Mouse (Mus musculus): ENCODE results near the gene Per3.
A peak's percentile ranks its signal among the peaks of the same experiment; 100 is the strongest.
"Not testable (repeated sequence)": the region's sequence is repeated elsewhere in the genome, so short reads cannot be mapped to it uniquely, and the experiment has no call there.

Gene Per3

DNA sequence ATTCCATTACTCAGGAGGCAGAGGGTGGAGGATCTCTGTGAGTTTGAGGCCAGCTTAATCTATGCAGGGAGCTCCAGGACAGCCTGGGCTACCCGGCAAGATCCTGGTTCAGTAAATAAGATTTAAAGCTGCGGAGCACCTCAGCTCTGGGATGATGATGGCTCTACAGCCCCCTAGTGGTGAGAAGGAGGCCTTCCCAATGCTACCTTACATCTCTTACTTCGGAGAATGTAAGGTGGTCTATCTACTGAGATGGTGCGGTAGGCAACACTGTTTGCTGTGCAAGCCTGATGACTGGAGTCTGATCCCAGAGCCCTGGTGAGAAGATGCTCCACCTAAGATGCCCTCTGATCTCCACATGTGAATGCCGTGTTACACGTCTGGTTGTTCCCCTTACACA, 17.5 kb downstream of the Per3 start:
- DNase-seq (ENCODE audit: low spot score in 2 of 2): peak in 1 of 2 experiments; percentile 17

DNA sequence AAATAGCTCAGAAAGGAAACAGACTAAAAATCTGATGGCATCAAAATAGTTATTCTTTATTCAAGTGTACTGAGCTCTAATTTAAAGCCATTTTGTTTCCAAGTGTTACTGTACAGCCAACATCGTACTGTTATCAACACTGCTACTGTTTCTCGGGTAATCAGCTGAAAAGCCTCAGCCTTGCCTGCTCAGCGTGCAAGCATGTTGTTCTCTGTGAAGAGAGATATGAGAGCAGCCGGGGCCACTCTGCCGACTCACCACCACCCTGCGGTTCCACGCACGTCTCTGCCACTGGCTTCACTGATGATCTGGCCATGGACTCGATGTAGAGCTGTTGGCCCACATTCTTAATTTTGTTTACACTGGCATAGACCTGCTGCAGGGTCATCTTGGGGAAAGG, 20.3 kb downstream of the Per3 start:
- no peak for DNase-seq (ENCODE audit: low spot score in 2 of 2)

DNA sequence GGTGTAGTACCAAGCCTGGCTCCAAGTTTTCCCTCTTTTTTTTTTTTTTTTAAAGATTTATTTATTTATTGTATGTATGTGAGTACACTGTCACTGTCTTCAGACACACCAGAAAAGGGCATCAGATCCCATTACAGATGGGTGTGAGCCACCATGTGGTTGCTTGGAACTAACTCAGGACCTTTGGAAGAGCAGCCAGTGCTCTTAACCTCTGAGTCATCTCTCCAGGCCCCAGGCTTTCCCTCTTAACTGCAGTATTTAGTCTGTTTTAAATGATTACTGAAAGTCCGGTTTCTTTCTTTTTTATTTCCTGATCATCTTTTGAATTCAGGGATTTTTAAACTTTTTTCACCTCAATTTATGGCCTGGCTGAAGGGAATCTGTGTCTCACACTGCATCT, 27.1 kb downstream of the Per3 start:
- DNase-seq (ENCODE audit: low spot score in 2 of 2): not testable (repeated sequence)

DNA sequence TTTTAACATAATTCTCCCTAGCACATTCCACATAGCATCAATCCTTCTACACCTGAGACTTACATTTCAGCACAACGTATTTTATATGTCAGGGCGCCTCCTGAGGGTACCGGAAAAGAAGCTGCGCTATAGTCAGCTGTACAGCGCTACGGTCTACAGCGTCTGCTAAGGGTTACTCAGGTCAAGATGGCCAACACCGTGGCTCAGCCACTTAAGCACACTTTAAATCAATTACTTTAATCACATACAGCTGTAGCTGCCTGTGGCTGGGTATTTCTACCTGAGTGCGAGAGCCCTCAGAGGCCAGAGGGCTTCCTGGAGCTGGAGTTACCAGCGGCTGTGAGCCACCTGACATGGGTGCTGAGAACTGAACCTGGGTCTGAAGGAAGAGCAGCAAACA, 28.5 kb downstream of the Per3 start:
- no peak for DNase-seq (ENCODE audit: low spot score in 2 of 2)

DNA sequence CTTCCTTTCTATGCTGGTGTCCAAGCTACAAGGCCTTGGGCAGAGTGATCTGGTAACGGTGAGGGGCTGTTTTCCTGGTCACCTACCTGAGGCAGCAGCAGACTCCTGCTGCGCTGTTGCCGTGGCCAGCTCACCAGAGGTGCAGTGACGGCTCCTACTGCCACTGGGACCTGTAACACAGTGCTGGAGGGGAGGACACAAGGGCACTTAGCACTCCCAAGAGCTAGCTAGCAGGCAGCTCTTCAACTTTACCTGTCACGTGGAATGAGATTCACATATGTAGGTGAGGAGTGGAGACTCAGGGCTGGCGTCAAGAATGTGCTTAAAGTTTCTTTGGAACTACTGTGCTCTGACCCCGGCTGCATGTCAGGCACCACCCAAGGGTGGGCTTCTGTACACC, 34.1 kb downstream of the Per3 start:
- no peak for DNase-seq (ENCODE audit: low spot score in 2 of 2)

DNA sequence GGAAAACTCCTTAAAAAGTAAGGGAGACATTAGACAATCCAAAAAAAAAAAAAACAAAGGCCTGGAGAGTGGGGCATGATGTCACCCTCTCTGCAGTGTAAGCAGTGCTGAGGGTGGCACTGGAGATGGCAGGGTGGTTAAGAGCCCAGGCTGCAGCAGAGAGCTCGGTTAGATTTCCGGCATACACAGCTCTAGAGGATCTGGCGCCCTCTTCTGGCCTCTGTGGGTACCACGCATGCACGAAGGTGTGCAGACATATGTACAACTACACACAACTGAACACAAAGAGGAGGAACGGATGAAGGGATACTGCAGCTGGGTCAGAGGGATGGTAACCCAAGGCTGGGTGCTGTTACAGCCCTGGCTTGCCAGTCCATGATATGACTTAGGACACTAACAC, 37.5 kb downstream of the Per3 start:
- peak in 1 of 2 experiments; percentile 51 for DNase-seq (ENCODE audit: low spot score in 2 of 2)

DNA sequence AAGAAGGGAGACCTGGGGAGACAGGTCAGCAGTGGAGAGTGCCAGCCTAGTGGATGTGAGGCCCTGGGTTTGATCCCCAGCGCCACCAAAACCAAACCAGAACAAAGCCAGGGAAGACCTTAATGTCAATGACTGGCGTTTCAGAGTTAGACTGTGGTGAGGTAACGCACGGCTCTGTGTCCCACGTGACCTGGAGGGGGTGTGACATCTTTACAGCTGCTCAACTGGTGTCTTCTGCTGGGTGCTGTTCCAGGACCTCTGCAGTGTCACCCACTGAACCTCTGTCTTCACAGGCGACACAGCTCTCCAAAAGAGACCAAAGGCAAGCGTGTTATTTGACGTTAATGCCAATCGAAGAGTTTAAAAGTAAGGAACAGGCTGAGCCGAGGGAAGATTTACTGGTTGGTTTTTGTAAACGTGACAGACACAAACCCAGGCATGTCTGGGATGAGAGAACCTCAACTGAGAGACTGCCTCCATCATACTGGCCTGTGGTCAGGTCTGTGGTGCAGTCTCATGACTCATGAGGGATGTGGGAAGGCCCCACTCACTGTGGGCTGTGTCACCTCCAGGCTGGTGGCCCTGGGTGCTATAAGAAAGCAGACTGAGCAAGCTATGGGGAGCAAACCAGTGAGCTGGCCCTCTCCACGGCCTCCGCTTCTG, 38.7 kb downstream of the Per3 start:
- no peak for DNase-seq (ENCODE audit: low spot score in 2 of 2)

DNA sequence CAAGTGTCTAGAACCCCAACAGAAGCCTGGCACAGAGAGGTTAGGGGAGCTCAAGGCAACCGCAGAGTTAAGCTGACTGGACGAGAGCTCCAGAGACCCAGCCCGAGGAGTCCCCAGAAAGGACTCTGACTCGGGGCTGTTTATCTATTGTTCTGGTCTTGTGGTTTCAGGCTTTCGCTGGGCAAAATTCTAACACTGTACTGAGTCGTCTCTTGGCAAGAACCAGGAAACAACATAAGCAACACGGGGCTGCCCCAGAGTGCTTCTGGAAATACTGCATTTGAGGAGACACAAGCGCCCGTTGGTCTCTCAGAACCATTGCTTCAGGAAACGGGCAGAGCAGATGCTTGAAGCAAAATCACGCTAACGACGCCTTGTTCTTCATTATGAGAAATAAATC, 43.1 kb downstream of the Per3 start:
- no peak for DNase-seq (ENCODE audit: low spot score in 2 of 2)

DNA sequence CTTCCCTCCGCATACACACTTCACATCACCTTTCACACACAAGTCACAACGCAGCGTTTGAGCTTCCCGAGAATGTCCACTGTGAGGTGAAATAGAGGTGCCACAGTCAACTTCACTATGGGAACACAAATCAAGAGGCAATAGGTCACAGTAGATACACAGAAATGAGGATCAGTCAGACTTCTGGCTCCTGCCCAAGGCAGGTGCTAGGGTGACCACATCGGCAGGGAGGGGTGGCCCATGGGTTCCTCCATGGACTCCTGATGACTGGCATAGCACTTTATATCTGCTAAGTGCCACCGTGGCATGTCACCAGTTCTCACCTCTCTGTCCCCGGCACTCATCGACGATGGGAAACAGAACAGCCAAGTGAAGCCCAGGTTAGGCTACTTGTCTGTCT, 45.8 kb downstream of the Per3 start:
- DNase-seq (ENCODE audit: low spot score in 2 of 2): no peak

DNA sequence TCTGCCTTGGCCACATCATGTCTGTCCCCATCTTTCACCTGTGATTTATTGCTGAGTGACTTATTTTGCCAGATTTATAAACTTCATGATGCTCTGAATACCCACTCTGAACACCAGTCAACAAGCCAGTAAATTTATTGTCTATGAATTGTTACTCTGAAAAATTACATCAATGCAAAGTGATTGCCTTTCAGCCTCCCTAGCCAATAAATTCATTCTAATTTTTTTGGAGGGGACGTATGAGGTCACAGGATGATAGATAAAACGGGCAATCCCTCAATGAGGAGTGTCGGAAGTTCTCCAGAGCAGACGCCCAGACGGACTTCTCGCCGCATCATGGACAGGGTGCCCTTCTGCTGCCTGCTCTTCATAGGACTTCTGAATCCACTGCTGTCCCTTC, 47.7 kb downstream of the Per3 start, which contains the start of gene Uts2:
Uts2 (plus strand) TSS at position 301 of the 400 bp plus-strand sequence.
- DNase-seq (ENCODE audit: low spot score in 2 of 2): no peak

DNA sequence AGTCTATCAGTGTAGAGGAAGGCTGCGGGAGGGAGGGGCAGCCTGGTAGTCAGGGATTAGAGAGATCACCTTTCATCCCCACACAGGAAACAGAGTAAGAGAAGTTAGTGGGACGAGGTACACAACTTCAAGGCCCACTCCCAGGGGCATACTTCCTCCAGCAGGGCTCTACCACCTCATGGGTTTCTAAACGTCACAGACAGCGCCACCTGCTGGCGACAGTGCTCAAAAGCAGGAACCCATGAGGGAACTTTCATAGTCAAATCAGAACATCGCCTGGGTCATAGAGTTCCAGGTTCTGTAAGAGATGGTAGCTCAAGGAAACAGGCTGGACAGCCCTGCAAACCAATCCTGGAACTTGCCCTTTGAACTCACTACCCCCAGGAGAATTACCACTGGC, 54.3 kb downstream of the Per3 start:
- DNase-seq (ENCODE audit: low spot score in 2 of 2): no peak

DNA sequence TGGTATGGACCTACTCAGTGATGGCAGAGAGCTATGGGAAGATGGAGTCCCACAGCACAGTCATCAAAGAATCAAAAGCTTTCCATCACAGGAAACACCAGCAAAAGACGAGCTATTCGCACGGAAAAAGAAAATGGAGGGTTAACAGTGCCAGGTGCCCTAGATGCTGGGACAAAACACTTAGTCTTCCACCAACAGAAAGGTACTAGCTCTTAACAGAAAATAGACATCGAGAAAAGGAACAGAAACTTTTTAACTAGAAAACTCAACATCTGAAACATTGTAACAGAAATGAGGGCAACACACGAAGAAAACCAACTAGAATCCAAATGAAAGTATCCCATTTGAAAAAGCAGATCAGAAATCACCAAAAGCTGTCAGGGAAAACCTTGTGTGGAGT, 64.3 kb downstream of the Per3 start:
- no peak for DNase-seq (ENCODE audit: low spot score in 2 of 2)

DNA sequence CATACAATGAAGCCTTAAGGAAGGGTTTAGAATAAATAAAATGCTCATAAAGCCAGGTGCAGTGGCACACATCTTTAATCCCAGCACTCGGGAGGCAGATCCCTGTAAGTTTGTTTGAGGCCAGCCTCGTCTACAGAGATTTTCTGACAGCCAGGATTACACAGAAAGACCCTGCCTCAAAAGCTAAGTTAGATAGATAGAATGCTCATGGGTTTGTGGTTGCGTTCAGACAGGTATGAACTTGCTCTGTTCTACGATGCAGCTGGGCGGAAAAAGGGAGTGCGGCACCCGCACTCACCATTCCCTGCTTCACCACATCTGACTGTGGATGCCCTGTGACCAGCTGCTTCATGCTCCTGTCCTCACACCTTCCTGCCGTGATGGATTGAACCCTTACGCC, 65.0 kb downstream of the Per3 start:
- no peak for DNase-seq (ENCODE audit: low spot score in 2 of 2)

DNA sequence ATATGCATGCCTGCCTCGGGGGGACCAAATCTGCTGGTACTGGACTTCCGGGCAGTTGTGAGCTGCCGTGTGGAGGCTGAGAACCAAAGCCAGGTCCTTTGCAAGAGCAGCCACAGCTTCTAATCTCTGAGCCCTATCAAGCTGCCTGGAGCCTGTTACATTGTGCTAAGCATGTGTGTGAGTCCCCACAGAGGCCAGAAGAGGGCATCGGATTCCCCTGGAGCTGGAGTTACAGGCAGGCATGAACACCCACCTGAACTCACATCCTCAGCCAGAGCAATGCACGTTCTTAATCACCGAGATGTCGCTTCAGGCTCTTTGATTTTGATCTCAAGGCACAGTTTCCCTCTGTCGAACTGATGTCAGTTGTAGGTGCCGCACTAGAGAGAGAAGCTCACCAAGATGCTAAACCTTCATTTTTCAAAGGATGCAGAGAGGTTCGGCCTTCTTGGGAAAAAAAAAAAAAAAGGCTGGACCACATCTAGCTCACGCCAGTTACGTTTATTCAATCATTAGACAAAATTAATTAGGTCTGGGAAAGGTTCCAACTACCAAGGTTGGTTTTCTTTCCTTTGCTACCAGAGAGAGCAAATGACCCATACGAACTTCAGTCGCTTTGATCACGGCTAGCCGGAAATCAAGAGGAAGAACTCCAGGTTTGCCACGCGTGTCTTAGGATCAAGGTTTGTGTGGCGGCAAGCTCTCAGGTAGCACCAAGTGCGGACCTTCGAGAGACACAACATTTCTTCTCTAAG, 66.1 kb downstream of the Per3 start:
- DNase-seq (ENCODE audit: low spot score in 2 of 2): no peak

DNA sequence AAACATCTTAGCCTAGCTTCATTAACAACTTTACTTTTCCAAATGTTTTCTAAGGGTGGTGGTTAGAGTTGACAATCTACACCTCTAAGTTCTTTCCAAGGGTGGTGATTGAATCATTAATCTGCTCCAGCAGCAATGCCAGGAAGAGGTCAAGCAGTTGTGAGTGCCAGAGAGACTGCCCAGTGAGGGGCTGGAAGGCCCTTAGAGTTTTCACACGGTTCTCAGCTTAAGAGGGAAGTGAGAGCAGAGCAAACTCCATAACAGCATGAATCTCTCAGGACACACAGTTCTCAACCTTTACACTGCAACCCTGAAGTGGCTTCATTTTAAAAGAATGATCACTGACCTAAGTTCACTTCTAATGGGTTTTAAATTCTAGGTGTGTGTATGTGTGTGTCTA, 69.3 kb downstream of the Per3 start:
- no peak for DNase-seq (ENCODE audit: low spot score in 2 of 2)

DNA sequence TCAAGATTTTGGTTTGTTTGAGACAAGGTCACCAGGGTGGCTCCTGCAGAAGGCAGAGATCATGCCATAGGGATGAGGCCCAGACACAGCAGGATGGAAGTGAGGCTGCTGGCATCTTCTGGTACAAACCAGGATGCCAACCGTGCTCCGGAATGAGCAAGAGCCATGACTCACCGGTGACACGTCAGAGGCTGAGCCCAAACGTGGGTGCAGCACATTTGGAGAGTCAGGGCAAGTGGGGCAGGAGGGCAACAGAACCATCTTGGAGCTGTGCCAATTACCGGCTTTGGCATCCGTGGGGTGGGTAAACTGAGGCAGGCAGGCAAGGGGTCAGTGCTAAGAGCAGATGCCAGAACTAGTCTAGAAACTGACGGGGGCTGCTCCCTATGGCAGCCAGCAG, 71.2 kb downstream of the Per3 start:
- DNase-seq (ENCODE audit: low spot score in 2 of 2): no peak

DNA sequence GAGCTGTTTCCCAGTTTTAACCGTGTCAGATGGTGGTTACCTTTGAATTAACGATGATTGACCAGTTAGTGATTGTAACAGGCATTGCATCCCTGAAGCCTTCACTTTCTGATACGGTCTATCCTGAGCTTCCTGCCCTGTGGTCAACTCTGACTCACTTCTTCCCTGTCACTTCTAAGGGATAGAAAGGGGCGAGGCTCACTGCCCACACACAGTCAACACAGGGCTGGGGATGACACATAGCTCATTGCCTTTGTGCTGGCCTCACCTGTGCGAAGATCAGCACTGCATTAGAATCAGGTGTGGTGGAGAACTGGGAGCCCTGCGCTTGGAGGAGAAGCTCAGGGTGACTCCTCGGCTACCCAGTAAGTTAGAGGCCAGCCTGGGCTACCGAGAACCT, 75.5 kb downstream of the Per3 start:
- no peak for DNase-seq (ENCODE audit: low spot score in 2 of 2)

DNA sequence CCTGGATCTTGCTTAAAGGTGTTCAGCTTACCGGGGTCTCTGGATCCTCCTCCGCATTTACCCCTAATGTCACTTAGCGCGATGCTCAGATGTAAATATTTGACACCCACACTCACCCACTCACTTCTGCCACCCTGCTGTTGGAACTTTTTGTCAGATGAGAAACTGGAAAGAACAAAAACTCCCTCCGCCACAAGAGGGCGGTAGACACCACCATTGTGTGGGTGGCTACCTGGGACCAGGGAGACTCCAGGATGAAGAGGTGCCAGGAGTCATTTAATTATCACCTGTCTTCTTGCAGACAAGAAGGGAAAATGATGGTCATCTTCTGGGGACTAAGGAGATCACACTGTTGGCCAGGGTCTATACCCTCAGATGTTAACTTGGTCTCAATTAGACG, 77.9 kb downstream of the Per3 start:
- DNase-seq (ENCODE audit: low spot score in 2 of 2): peak; percentile 39 to 67

DNA sequence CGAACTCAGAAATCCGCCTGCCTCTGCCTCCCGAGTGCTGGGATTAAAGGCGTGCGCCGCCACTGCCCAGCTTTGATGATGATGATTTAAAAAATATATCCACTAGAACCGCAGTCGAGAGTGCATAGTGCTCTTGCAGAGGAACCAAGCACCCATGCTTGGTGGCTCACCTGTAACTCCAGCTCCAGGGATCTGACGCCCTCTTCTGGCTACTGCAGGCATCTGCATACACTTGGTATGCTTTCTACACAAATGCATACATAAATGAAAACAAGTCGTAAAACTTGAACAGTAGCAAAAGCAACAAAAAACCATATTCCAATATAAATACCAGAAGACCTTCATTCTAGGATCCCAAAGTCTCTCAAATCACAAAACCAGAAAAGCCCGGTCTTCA, 78.9 kb downstream of the Per3 start:
- no peak for DNase-seq (ENCODE audit: low spot score in 2 of 2)

DNA sequence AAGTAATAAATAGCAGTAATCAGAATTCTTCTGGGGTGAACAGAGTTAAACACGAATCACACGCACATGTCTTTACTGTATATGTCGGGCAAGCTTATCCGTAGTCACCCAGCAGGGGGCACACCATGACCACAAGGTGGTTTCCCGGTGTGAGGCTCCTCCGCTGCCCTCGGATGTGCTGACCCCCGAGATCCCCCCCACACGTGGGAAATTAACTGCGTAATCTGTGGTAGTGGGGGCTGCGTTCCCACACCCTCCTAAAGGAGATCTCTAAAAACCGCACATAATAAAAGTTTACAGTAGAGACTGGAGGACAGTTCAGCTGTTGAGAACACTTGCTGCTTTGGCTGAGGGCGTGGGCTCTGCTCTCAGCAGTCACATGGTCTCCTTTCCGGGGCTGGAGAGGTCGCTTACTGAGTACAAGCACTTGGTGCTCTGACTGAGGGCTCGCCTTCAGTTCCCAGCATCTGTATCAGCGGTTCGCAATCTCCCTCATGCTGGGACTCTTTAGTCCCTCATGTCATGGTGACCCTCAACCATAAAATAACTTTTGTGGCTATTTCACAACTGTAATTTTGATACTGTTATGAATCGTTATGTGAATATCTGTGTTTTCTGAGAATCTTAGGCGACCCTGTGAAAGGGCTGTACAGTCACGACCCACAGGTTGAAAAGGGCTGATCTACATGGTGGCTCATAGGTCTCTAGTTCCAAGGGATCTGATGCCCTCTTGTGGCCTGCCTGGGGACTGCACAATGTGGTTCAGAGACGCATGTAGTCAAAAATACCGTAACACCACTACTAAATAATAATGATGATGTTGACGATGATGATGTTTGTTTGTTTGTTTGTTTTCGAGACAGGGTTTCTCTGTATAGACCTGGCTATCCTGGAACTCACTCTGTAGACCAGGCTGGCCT, 79.6 kb downstream of the Per3 start:
- peak; percentile 76 to 91 for DNase-seq (ENCODE audit: low spot score in 2 of 2)

DNA sequence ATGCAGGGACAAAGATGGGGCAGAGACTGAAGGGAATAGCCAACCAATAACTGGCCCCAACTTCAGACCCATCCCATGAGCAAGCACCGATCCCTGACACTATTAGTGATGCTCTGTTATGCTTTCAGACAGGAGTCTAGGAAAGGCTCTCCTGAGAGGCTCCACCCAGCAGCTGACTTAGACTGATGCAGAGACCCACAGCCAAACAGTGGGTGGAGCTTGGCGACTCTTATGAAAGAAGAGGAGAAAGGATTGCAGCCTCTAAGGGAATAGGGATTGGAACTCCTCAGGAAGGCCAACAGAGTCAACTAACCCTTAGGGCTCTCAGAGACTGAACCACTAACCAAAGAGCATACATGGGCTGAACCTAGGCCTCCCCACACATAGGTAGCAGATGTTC, 80.8 kb downstream of the Per3 start:
- no peak for DNase-seq (ENCODE audit: low spot score in 2 of 2)

DNA sequence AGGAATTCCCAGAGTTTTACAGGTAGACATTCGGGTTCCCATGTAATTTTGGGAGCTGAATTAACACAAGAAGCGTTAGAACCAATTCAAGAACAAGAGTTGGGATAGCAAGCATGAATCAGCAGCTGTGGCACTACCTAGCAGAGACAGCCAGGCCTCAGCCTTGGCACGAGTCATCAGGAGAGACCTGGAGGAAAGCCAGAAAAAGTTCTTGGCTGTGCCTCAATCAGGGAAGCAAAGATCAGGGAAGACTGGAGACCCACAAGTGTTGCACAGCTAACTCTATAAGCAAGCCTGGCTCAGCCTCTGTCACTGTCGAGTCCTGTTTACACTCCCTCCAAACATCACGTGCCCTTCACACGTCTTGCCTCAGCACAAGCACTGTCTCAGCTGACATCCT, 82.2 kb downstream of the Per3 start:
- no peak for DNase-seq (ENCODE audit: low spot score in 2 of 2)

DNA sequence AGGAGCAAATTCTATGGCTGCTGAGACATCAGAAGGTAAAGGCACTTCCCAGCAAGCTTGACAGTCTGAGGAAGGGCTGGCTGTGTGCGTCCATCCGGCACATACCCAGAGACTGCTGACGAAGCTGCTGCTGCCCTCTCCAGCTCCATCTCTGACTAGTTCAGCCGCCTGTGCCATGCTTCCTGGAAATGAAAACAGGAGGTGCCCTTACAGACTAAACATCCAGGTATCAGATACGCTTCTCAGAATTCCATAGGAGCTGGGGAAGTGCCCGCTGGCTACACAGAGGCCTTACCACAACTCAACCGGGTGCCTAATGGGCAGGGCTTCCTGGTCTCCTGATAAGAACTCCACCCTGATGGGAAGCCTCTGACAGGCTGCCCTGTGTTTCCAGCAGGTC, 85.9 kb downstream of the Per3 start:
- DNase-seq (ENCODE audit: low spot score in 2 of 2): no peak

Measured in cerebellum, postnatal 4 days (tissue).